Mouse (Mus musculus) liver, embryonic 14.5 days (tissue): Measurements from ENCODE around the gene Spata32. TPM values are rescaled to one million over a fixed set of nuclear protein-coding genes. Genes with fewer than 3 reads are reported as not detected.

Source experiments
- ATAC-seq: fragments of 200-750 bp; cut with Nextera tagmentation; 2 replicates; pipeline ENCODE4 v1.8.0; 2017; ENCODE audit warnings: moderate number of reproducible peaks, mild to moderate bottlenecking, moderate library complexity; ENCODE audit not compliant: insufficient read depth
- DNase-seq, 3 experiments: peaks; one replicate each; pipeline ENCODE4 v3.0.0-alpha.2; 2012 to 2013; ENCODE audit warnings: low read depth in 3 of 3, low spot score in 3 of 3
- H3K27ac ChIP-seq: fragments of 300-500 bp; sonication (generic); 2 replicates; pipeline ENCODE4 v1.5.1; 2014; ENCODE audit warnings: moderate library complexity, mild to moderate bottlenecking, control low read depth, inconsistent platforms
- H3K27me3 ChIP-seq: fragments of 300-500 bp; sonication (generic); 2 replicates; pipeline ENCODE4 v1.6.1; 2014; ENCODE audit warnings: mild to moderate bottlenecking, low read length, moderate library complexity; ENCODE audit not compliant: control insufficient read depth, insufficient read depth
- H3K36me3 ChIP-seq: fragments of 300-500 bp; sonication (generic); replicated peaks from 2 replicates; pipeline ENCODE4 v1.6.1; 2014; ENCODE audit warnings: low read depth; ENCODE audit not compliant: control insufficient read depth, insufficient read depth
- H3K4me1 ChIP-seq, 2 experiments: fragments of 200-500 bp in 1 of 2; fragments of 300-500 bp in 1 of 2; sonication (generic) in 1 of 2; replicated peaks; 2 replicates each; pipeline ENCODE4 v1.6.1; 2012 to 2014; ENCODE audit warnings: antibody characterized with exemption in 1 of 2, inconsistent platforms in 1 of 2, low read length in 1 of 2; ENCODE audit not compliant: control insufficient read depth in 2 of 2, insufficient read depth in 2 of 2
- H3K4me2 ChIP-seq: fragments of 300-500 bp; sonication (generic); 2 replicates; pipeline ENCODE4 v1.6.1; 2014; ENCODE audit warnings: low read depth, mild to moderate bottlenecking, control low read depth, moderate library complexity
- H3K4me3 ChIP-seq, 2 experiments: fragments of 200-500 bp in 1 of 2; fragments of 300-500 bp in 1 of 2; sonication (generic) in 1 of 2; 2 replicates each; pipeline ENCODE4 v1.5.1; 2012 to 2014; ENCODE audit warnings: low read depth in 2 of 2, low read length in 2 of 2, mild to moderate bottlenecking in 2 of 2, control low read depth in 1 of 2, inconsistent platforms in 1 of 2, moderate library complexity in 1 of 2; ENCODE audit not compliant: insufficient read depth in 1 of 2
- H3K9ac ChIP-seq: fragments of 300-500 bp; sonication (generic); replicated peaks from 2 replicates; pipeline ENCODE4 v1.6.1; 2014; ENCODE audit warnings: mild to moderate bottlenecking, control low read depth, moderate library complexity
- H3K9me3 ChIP-seq: fragments of 300-500 bp; sonication (generic); 2 replicates; pipeline ENCODE4 v1.6.1; 2016; ENCODE audit warnings: low read length, mixed read lengths; ENCODE audit not compliant: control insufficient read depth
- CTCF ChIP-seq: IDR thresholded peaks from 2 replicates; pipeline ENCODE4 v1.5.1; 2016; ENCODE audit warnings: antibody characterized with exemption, low read depth, control low read depth
- EP300 ChIP-seq: IDR thresholded peaks from 2 replicates; pipeline ENCODE4 v1.6.1; 2016; ENCODE audit warnings: antibody characterized with exemption, low read depth
- WGBS: fragments of 180-500 bp; shearing (Covaris S2); extraction: QIAGEN DNeasy Blood & Tissue Kit; methylation state at CpG from one replicate; pipeline ENCODE4 v1.1.7; 2014; ENCODE audit not compliant: insufficient replicate concordance; 5-methylcytosine and 5-hydroxymethylcytosine counted together
- polyA plus RNA-seq, 2 experiments: library from polyadenylated mRNA; depleted of rRNA in 1 of 2; stranded (reverse) in 1 of 2; unstranded in 1 of 2; fragments of >200 nt; fragmentation: Nextera tagmentation in 1 of 2; extraction: Ambion mirVana in 1 of 2; gene quantifications; 2 replicates each; pipeline versions ENCODE4 v1.2.1 to v1.2.3; 2012 to 2014

The Spata32 gene
- polyA plus RNA-seq, 2 experiments: not detected

DNA sequence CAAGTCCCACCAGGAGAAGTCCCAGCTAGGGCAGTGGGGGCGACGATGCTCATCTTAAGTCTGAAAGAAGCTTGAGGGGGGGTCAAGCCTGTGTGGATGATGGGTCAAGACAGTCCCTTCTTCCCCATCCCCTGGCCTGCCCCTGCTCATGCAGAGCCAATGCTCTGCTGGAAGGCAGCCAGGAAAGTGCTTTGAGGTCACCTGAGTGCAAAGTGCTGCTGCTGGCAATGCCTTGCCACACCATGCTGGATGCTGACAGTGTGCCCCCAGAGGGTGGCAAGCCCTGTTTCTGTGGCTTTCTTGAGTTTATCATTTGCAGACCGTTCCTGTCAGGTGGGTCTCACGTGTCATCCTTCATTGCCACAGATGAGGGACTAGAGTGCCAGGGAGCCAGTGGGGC lies 1.8 kb upstream of the Spata32 start:
- Histone ChIP-seq H3K27ac (no peak overlapping the region), H3K9ac (no peak overlapping the region), H3K27me3 (no peaks in the 10 kb centered on the region), H3K4me3 (no peak overlapping the region), H3K4me1 (peaks cover 3 to 4% of the 10 kb centered on the region in 2 experiments; a peak in 2 of 4 replicates), H3K9me3 (no peaks in the 10 kb centered on the region), H3K4me2 (no peak overlapping the region), H3K36me3 (no peaks in the 10 kb centered on the region)
- TF ChIP-seq EP300 (no peak), CTCF (no peak)
- ATAC-seq (no peak), DNase-seq (no peak)
- WGBS: 60% methylated on average over 4 of the region's 4 CpGs

DNA sequence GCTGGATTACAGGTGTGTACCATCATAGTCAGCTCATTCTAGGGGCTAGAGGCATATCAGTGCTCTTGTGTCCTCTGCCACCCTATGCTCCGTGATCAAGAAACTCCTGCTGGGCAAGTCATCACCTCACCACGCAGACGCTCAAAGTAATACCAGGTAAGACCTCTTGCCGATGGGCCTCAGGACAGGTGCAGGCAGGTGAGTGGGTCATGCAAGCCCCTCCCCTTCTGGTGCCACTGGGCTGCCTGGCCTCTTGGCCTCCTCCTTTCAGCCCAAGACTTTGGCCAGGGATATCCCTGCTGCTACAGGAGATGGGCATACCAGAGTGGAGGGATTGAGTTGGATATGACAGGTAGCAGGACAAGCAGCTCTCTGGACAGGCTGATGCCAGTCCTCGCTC lies 1.0 kb upstream of the Spata32 start:
- H3K9ac ChIP-seq: no peak overlapping the region
- no peaks in the 10 kb centered on the region for H3K9me3 ChIP-seq
- no peak for TF ChIP-seq EP300
- TF ChIP-seq CTCF: no peak
- H3K27me3 ChIP-seq: no peaks in the 10 kb centered on the region
- peaks cover 4 to 5% of the 10 kb centered on the region in 2 experiments; a peak in 2 of 4 replicates for H3K4me1 ChIP-seq
- ATAC-seq: no peak
- no peaks in the 10 kb centered on the region for H3K36me3 ChIP-seq
- H3K27ac ChIP-seq: no peak overlapping the region
- H3K4me2 ChIP-seq: no peak overlapping the region
- WGBS: 73% methylated on average over 5 of the region's 5 CpGs
- DNase-seq: no peak
- H3K4me3 ChIP-seq: no peak overlapping the region

DNA sequence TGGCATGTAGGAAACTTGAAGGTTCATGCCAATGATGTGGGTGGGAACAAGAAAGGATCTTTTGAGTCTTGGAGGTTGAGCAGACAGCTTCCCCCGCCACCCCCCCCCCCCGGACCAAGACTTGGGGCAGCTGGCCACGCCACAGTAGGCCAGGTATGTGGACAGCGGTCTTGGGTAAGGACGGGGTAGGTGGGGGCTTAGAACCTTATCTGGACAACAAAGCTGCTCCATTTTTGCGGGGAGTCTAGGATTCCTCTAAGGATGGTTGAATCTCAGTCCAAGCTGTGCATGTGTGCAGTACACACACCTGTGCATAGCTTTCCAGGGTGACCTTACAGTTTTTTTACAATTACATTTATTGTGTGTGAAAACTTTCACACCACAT lies 277 bp upstream of the Spata32 start:
- Histone ChIP-seq H3K9me3 (no peaks in the 10 kb centered on the region), H3K4me1 (peaks cover 4 to 5% of the 10 kb centered on the region in 2 experiments; a peak in 2 of 4 replicates), H3K4me2 (peak overlapping the region; percentile 81), H3K27ac (no peak overlapping the region), H3K4me3 (peak overlapping the region; percentile 56 to 64), H3K27me3 (no peaks in the 10 kb centered on the region), H3K36me3 (no peaks in the 10 kb centered on the region), H3K9ac (peak overlapping the region; percentile 43)
- WGBS: 23% methylated on average over 6 of the region's 6 CpGs
- TF ChIP-seq CTCF (no peak), EP300 (no peak)
- ATAC-seq: no peak
- DNase-seq: no peak

DNA sequence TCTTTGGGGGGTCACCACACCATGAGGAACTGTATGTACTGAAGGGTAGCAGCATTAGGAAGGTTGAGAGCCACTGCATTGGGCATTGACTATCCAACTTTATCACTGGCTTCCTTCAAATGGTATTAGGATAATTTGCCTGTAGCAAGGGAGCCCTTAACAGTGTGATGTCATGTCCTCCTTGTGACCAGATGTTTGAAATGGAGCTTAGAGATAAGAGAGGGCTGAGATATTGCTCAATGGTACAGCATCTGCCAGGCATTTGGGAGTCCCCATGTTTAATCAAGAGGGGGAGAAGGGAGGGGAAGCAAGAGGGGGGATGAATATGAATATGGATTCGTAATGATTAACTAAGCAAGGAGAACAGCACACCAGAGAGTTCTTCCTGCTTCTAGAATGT lies 2.9 kb downstream of the Spata32 start:
- WGBS: 26% methylated on average over 1 of the region's 1 CpGs
- TF ChIP-seq CTCF: no peak
- TF ChIP-seq EP300: peak; percentile 51; the same call in 1 of the 2 replicates
- DNase-seq (peak; percentile 19 to 30 (median 27)), ATAC-seq (peak; percentile 59)
- H3K4me2 ChIP-seq: no peak overlapping the region
- H3K9me3 ChIP-seq: no peaks in the 10 kb centered on the region
- peaks cover 4 to 5% of the 10 kb centered on the region in 2 experiments; a peak in 2 of 4 replicates for H3K4me1 ChIP-seq
- no peak overlapping the region for H3K4me3 ChIP-seq
- H3K27ac ChIP-seq: no peak overlapping the region
- H3K27me3 ChIP-seq: no peaks in the 10 kb centered on the region
- H3K36me3 ChIP-seq: no peaks in the 10 kb centered on the region
- no peak overlapping the region for H3K9ac ChIP-seq

DNA sequence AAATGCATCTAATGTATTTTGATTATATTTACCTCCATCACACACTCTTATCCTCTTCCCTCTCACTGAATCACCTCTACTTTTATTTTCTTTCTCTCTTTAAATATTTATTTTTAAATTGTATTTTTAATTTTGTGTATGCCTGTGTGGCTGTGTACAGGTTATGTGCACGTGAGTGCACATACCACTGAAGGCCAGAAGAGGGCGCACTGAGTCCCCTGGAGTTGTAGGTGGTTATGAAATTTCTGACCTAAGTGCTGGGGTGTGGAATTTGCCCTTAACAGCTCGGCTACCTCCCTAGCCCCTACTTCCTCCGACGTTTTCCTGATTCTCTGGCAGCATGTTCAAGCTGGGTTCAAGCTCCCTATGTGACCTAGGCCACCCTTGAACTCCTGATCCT lies 4.5 kb downstream of the Spata32 start:
- Histone ChIP-seq H3K4me2 (no peak overlapping the region), H3K4me1 (peaks cover 4 to 5% of the 10 kb centered on the region in 2 experiments; a peak in 2 of 4 replicates), H3K27ac (no peak overlapping the region), H3K27me3 (no peaks in the 10 kb centered on the region), H3K9me3 (no peaks in the 10 kb centered on the region), H3K4me3 (no peak overlapping the region), H3K36me3 (no peaks in the 10 kb centered on the region), H3K9ac (no peak overlapping the region)
- DNase-seq (no peak), ATAC-seq (no peak)
- TF ChIP-seq EP300: no peak
- TF ChIP-seq CTCF: peak; percentile 45
- 57% methylated on average over 5 of the region's 5 CpGs for WGBS
